Comparison of ENCODE assay signal across 24 mouse cellular contexts in the genomic region with DNA sequence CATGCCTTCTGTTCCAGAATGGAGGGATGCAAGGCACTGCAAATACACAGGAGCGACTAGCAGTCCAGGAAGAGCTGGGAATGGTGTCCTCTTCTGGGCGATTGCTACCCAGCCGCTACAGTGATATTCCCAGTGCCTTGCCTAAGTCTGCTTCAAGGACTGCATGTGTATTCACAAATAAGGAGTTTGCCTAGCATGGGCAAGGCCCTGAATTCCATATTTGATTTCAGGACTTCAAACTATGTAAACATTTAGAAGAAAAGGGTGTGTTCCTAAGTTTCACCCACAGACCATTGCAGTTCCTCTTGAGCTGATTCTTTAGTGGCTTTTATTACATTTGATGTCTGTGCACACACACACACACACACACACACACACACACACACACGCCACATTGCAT. TPM values are rescaled to one million over a fixed set of nuclear protein-coding genes. Genes with fewer than 3 reads are reported as not detected.
DNase-seq lines count a peak whose midpoint lies in the region; ATAC-seq and TF ChIP-seq lines count a peak whose summit lies in the region.
"Had no signal": no experiment of that assay in that cellular context is flagged by ENCODE, and none has a peak within 500 bp of the region (broad histone marks: within the 10 kb centered on the region; RNA-seq: fewer than 3 reads in every experiment).

No protein-coding gene starts in this region.

- TF ChIP-seq POLR2A in lung, adult 2 months (IDR thresholded peaks at IDR 0.05; ENCODE audit: borderline replicate concordance, extremely low read depth, low read depth, low read length): no peak

- ATAC-seq in lung, postnatal 0 days: peak; percentile 57
- ATAC-seq in midbrain, embryonic 11.5 days (ENCODE audit: low FRiP score): no peak
- no peak for ATAC-seq in midbrain, embryonic 16.5 days
- ATAC-seq: activated CD4-positive, CD25-positive, alpha-beta regulatory T cell, adult 4 months; CD4-positive, CD25-positive, alpha-beta regulatory T cell, adult 4 months; forebrain, embryonic 13.5 days; Patski had no signal

- H3K9me3 ChIP-seq in lung, postnatal 0 days (ENCODE audit: low read length): no peaks in the 10 kb centered on the region
- H3K9me3 ChIP-seq in midbrain, embryonic 11.5 days (ENCODE audit: control insufficient read depth, low read length): no peaks in the 10 kb centered on the region
- no peaks in the 10 kb centered on the region for H3K9me3 ChIP-seq in midbrain, embryonic 16.5 days (replicated peaks; ENCODE audit: control insufficient read depth, low read length, poor library complexity, severe bottlenecking)
- H3K9me3 ChIP-seq: embryonic facial prominence, embryonic 10.5 days; embryonic facial prominence, embryonic 12.5 days; forebrain, embryonic 13.5 days had no signal

- no peak overlapping the region for H3K4me3 ChIP-seq in gastrocnemius, adult 2 months
- no peak overlapping the region for H3K4me3 ChIP-seq in lung, postnatal 0 days (ENCODE audit: low read depth, low read length)
- no peak overlapping the region for H3K4me3 ChIP-seq in lung, adult 2 months (replicated peaks; ENCODE audit: extremely low read depth, low read depth, low read length)
- H3K4me3 ChIP-seq in midbrain, embryonic 11.5 days (ENCODE audit: low read depth, low read length): no peak overlapping the region
- H3K4me3 ChIP-seq in midbrain, embryonic 16.5 days (ENCODE audit: low read depth, low read length): no peak overlapping the region
- H3K4me3 ChIP-seq: embryonic facial prominence, embryonic 10.5 days; embryonic facial prominence, embryonic 12.5 days; forebrain, embryonic 13.5 days had no signal

- no peaks in the 10 kb centered on the region for H3K36me3 ChIP-seq in lung, postnatal 0 days (ENCODE audit: insufficient read depth, low read length)
- H3K36me3 ChIP-seq in midbrain, embryonic 11.5 days (ENCODE audit: control insufficient read depth, insufficient read depth, low read length): no peaks in the 10 kb centered on the region
- no peaks in the 10 kb centered on the region for H3K36me3 ChIP-seq in midbrain, embryonic 16.5 days (ENCODE audit: control insufficient read depth, insufficient read depth, low read length)
- H3K36me3 ChIP-seq: embryonic facial prominence, embryonic 10.5 days; embryonic facial prominence, embryonic 12.5 days; G1E had no signal

- intact Hi-C loops in gastrocnemius, adult 2 months (cut with DNase I): loop anchor here (2.0 kb wide), 1 partner anchor 33 kb away; no protein-coding TSS in a partner anchor

- TF ChIP-seq CTCF in gastrocnemius, adult 2 months (IDR thresholded peaks at IDR 0.05): no peak
- TF ChIP-seq CTCF in lung, postnatal 0 days (IDR thresholded peaks at IDR 0.05): no peak
- TF ChIP-seq CTCF in lung, adult 2 months (IDR thresholded peaks at IDR 0.05; ENCODE audit: insufficient read depth, low read length): no peak

- WGBS in lung, postnatal 0 days: 71% methylated on average over 4 of the region's 4 CpGs
- WGBS in lung, adult 2 months: 76% methylated on average over 4 of the region's 4 CpGs
- WGBS in midbrain, embryonic 11.5 days: 90% methylated on average over 4 of the region's 4 CpGs
- WGBS in midbrain, embryonic 16.5 days: 98% methylated on average over 4 of the region's 4 CpGs

- no peaks in the 10 kb centered on the region for H3K27me3 ChIP-seq in lung, postnatal 0 days (replicated peaks; ENCODE audit: insufficient read depth, low read length)
- H3K27me3 ChIP-seq in midbrain, embryonic 11.5 days (ENCODE audit: control insufficient read depth, insufficient read depth, low read length): no peaks in the 10 kb centered on the region
- H3K27me3 ChIP-seq in midbrain, embryonic 16.5 days (ENCODE audit: control insufficient read depth, insufficient read depth, low read depth, low read length): no peaks in the 10 kb centered on the region
- H3K27me3 ChIP-seq: CH12.LX; forebrain, embryonic 13.5 days; Patski had no signal

- TF ChIP-seq EP300 in lung, postnatal 0 days (IDR thresholded peaks at IDR 0.05): 0 out of 2 replicates have a peak, but pooled peaks have one; percentile 26

- H3K4me2 ChIP-seq in lung, postnatal 0 days (replicated peaks; ENCODE audit: low read depth, low read length): no peak overlapping the region
- no peak overlapping the region for H3K4me2 ChIP-seq in midbrain, embryonic 11.5 days
- no peak overlapping the region for H3K4me2 ChIP-seq in midbrain, embryonic 16.5 days (ENCODE audit: low read length)
- H3K4me2 ChIP-seq: embryonic facial prominence, embryonic 12.5 days; forebrain, embryonic 13.5 days had no signal

- H3K9ac ChIP-seq in lung, postnatal 0 days (replicated peaks; ENCODE audit: low read depth): no peak overlapping the region
- H3K9ac ChIP-seq in midbrain, embryonic 11.5 days (ENCODE audit: low read length): no peak overlapping the region
- H3K9ac ChIP-seq in midbrain, embryonic 16.5 days (ENCODE audit: low read depth, low read length): no peak overlapping the region
- H3K9ac ChIP-seq: embryonic facial prominence, embryonic 12.5 days; forebrain, embryonic 13.5 days had no signal

- no peaks in the 10 kb centered on the region; the same call in 1 of the 2 replicates for H3K4me1 ChIP-seq in lung, postnatal 0 days (ENCODE audit: insufficient read depth, low read depth, low read length)
- peaks cover 5% of the 10 kb centered on the region for H3K4me1 ChIP-seq in lung, adult 2 months (ENCODE audit: control insufficient read depth, insufficient read depth, low read length)
- H3K4me1 ChIP-seq in midbrain, embryonic 11.5 days (ENCODE audit: control insufficient read depth, insufficient read depth, low read length): no peaks in the 10 kb centered on the region
- no peaks in the 10 kb centered on the region for H3K4me1 ChIP-seq in midbrain, embryonic 16.5 days (ENCODE audit: control insufficient read depth, insufficient read depth, low read length)

- DNase-seq in gastrocnemius, adult 2 months: no peak
- no peak for DNase-seq in gastrocnemius, postnatal 25 days
- peak; percentile 56 for DNase-seq in lung, postnatal 0 days (ENCODE audit: low spot score)
- no peak for DNase-seq in lung, adult 2 months
- DNase-seq in midbrain, embryonic 11.5 days (ENCODE audit: low spot score, missing footprints): peak; percentile 2
- no peak for DNase-seq in urinary bladder, postnatal 4 days (ENCODE audit: low spot score in 2 of 2)
- DNase-seq: adrenal gland, adult 8-10 months; adrenal gland, postnatal 14 days; adrenal gland, postnatal 36 days; B cell, adult 2 months; cerebellum, adult 11-12 months; cerebellum, adult 2 months; cerebellum, adult 9-10 months; cerebellum, postnatal 25 days had no signal

- peak overlapping the region; percentile 91; the same call in 1 of the 2 replicates for H3K27ac ChIP-seq in gastrocnemius, adult 2 months
- H3K27ac ChIP-seq in lung, postnatal 0 days (ENCODE audit: low read length): no peak overlapping the region
- no peak overlapping the region for H3K27ac ChIP-seq in midbrain, embryonic 11.5 days (ENCODE audit: low read depth, low read length)
- H3K27ac ChIP-seq in midbrain, embryonic 16.5 days (ENCODE audit: low read length): no peak overlapping the region
- H3K27ac ChIP-seq: embryonic facial prominence, embryonic 10.5 days; embryonic facial prominence, embryonic 12.5 days; forebrain, embryonic 13.5 days had no signal

RNA-seq across cellular contexts. Expression of gene Apoh, which starts 39.4 kb away (rescaled TPM):
- under 1 TPM; 0.39 to 0.69 TPM for total RNA-seq in gastrocnemius, adult 2 months (2021)
- total RNA-seq in gastrocnemius, postnatal 25 days (2021): under 1 TPM; 0.84 to 0.96 TPM
- 0.29 and 0.37 TPM in 2 replicates for polyA plus RNA-seq in lung, postnatal 0 days (2015; fragmentation: Nextera tagmentation; extraction: Ambion mirVana)
- polyA plus RNA-seq in lung, adult 2 months (2012; rRNA removed): 0.59 and 1.9 TPM in 2 replicates
- polyA plus RNA-seq in midbrain, embryonic 11.5 days (2014; fragmentation: Nextera tagmentation; extraction: Ambion mirVana): not detected in 2 replicates
- 0.30 and 0.41 TPM in 2 replicates for polyA plus RNA-seq in midbrain, embryonic 16.5 days (2015; fragmentation: Nextera tagmentation; extraction: Ambion mirVana)
- total RNA-seq: G1E had no signal
- polyA plus RNA-seq: activated CD4-positive, CD25-positive, alpha-beta regulatory T cell, adult 4 months; CD4-positive, CD25-positive, alpha-beta regulatory T cell, adult 4 months; embryonic facial prominence, embryonic 10.5 days; forebrain, embryonic 11.5 days; G1E had no signal

RNA-seq across cellular contexts. Expression of gene Prkca, which starts 39.9 kb away (rescaled TPM):
- 10 to 100 TPM; 54.9 to 57.8 TPM for total RNA-seq in gastrocnemius, adult 2 months (2021)
- total RNA-seq in gastrocnemius, postnatal 25 days (2021): 10 to 100 TPM; 46.3 to 48.9 TPM
- polyA plus RNA-seq in lung, postnatal 0 days (2015; fragmentation: Nextera tagmentation; extraction: Ambion mirVana): 3.8 and 4.0 TPM in 2 replicates
- 6.6 and 13.5 TPM in 2 replicates for polyA plus RNA-seq in lung, adult 2 months (2012; rRNA removed)
- 3.3 and 4.5 TPM in 2 replicates for polyA plus RNA-seq in midbrain, embryonic 11.5 days (2014; fragmentation: Nextera tagmentation; extraction: Ambion mirVana)
- polyA plus RNA-seq in midbrain, embryonic 16.5 days (2015; fragmentation: Nextera tagmentation; extraction: Ambion mirVana): 5.1 and 6.5 TPM in 2 replicates
- polyA plus RNA-seq: G1E had no signal

Comparison
In these comparisons a context has a peak if more than half of its experiments do, and no peak if none do; other contexts are left out.
1. DNase-seq: peak in lung, postnatal 0 days (single experiment) and midbrain, embryonic 11.5 days (single experiment); none in gastrocnemius, adult 2 months (single experiment), gastrocnemius, postnatal 25 days (single experiment), lung, adult 2 months (single experiment) and urinary bladder, postnatal 4 days (0 of 2).